Mouse (Mus musculus): ENCODE results near the gene Eif4b. TPM values are rescaled to one million over a fixed set of nuclear protein-coding genes. Genes with fewer than 3 reads are reported as not detected.

The Eif4b gene
- polyA plus RNA-seq, 1 experiment from 2014 or later: 107 TPM

GRCm38 (mm10) chr15:102103947-102104555 lies 30.5 kb downstream of the Eif4b start:
- H3K27ac ChIP-seq (replicated peaks): peak overlapping the region; percentile 99
- peaks cover 93% of the 10 kb centered on the region for H3K4me1 ChIP-seq
- H3K4me2 ChIP-seq (replicated peaks): peak overlapping the region; percentile 75
- H3K9me3 ChIP-seq (replicated peaks): no peaks in the 10 kb centered on the region
- H3K4me3 ChIP-seq (replicated peaks): peak overlapping the region; percentile 63
- WGBS: 26% methylated on average over 12 of the region's 12 CpGs
- peaks cover 33% of the 10 kb centered on the region for H3K36me3 ChIP-seq
- no peaks in the 10 kb centered on the region for H3K27me3 ChIP-seq
- no peak overlapping the region for H3K9ac ChIP-seq
- no peak for ATAC-seq (ENCODE audit: insufficient number of reproducible peaks, low FRiP score, low TSS enrichment, low read depth)

GRCm38 (mm10) chr15:102105360-102105759 lies 31.8 kb downstream of the Eif4b start:
- Histone ChIP-seq H3K27me3 (no peaks in the 10 kb centered on the region), H3K4me3 (replicated peaks) (0 out of 2 replicates have a peak overlapping the region, but pooled peaks have one; percentile 3), H3K9ac (0 out of 2 replicates have a peak overlapping the region, but pooled peaks have one; percentile 15), H3K9me3 (replicated peaks) (no peaks in the 10 kb centered on the region), H3K36me3 (peaks cover 46% of the 10 kb centered on the region), H3K4me2 (replicated peaks) (peak overlapping the region; percentile 25), H3K4me1 (peaks cover 90% of the 10 kb centered on the region), H3K27ac (replicated peaks) (peak overlapping the region; percentile 63)
- no peak for ATAC-seq (ENCODE audit: insufficient number of reproducible peaks, low FRiP score, low TSS enrichment, low read depth)
- WGBS: 38% methylated on average over 5 of the region's 5 CpGs

DNA sequence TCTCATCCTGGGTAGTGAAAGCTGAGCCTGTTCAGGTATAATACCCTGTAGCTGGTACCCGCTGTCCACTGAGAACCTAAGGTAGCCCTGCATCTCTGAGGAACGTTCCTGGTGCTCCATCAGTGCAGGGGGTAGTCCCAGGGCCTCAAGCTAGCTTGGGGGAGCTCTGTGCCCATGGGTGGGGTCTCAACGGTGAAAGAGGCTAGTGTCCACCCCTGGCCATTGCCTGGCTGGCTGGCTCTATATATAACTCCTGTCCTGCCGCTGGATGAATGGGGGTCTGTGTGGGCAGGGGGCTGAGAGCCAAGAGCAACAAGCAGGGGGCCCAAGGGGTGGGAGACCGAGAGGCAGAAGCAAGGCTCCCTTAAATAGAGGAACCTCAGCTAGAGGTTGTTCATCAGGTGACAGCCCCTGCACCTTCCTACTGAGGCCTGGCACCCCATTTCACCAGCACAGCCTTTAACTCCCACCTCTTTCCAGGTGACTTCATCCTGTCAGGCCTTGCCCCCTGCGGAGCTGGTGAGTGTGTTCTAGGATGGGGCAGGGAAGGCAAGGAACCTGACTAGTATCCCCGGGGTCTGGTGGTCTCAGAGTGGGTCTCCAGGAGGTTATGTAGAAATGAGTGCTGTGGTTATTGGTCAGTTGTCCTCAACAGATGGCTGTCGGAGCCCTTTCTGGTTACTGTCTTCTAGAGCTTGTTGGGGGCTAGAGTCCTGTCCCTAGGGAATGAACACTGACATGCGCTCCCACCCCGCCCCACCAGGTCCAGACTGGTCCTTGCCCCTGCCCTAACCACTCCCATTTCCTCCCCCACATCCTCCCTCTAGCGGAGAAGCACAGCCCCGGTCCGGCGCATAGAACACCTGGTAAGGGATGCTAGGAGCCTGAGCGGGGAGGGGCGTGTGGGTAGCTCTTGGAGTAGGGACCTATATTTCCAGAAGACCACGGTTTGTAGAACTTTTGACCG lies 32.5 kb downstream of the Eif4b start:
- 34% methylated on average over 18 of the region's 18 CpGs for WGBS
- Histone ChIP-seq H3K4me1 (peaks cover 85% of the 10 kb centered on the region), H3K4me3 (replicated peaks) (peak overlapping the region; percentile 27), H3K4me2 (replicated peaks) (peak overlapping the region; percentile 25), H3K9ac (0 out of 2 replicates have a peak overlapping the region, but pooled peaks have one; percentile 15), H3K27ac (replicated peaks) (peak overlapping the region; percentile 63), H3K27me3 (no peaks in the 10 kb centered on the region), H3K9me3 (replicated peaks) (no peaks in the 10 kb centered on the region), H3K36me3 (peaks cover 53% of the 10 kb centered on the region)
- 0 out of 2 replicates have a peak, but pooled peaks have one; percentile 1 for ATAC-seq (ENCODE audit: insufficient number of reproducible peaks, low FRiP score, low TSS enrichment, low read depth)

GRCm38 (mm10) chr15:102106754-102107456 lies 33.3 kb downstream of the Eif4b start:
- H3K27me3 ChIP-seq: no peaks in the 10 kb centered on the region
- no peak for ATAC-seq (ENCODE audit: insufficient number of reproducible peaks, low FRiP score, low TSS enrichment, low read depth)
- peaks cover 62% of the 10 kb centered on the region for H3K36me3 ChIP-seq
- peaks cover 76% of the 10 kb centered on the region for H3K4me1 ChIP-seq
- H3K4me3 ChIP-seq (replicated peaks): peak overlapping the region; percentile 27
- H3K9me3 ChIP-seq (replicated peaks): no peaks in the 10 kb centered on the region
- H3K9ac ChIP-seq: no peak overlapping the region
- peak overlapping the region; percentile 8; the same call in 1 of the 2 replicates for H3K27ac ChIP-seq (replicated peaks)
- H3K4me2 ChIP-seq (replicated peaks): peak overlapping the region; percentile 41
- WGBS: 33% methylated on average over 38 of the region's 38 CpGs

- ATAC-seq (ENCODE audit: insufficient number of reproducible peaks, low FRiP score, low TSS enrichment, low read depth): no peak
- Histone ChIP-seq H3K36me3 (peaks cover 72% of the 10 kb centered on the region), H3K9ac (no peak overlapping the region), H3K27ac (replicated peaks) (peak overlapping the region; percentile 31; the same call in 1 of the 2 replicates), H3K4me3 (replicated peaks) (no peak overlapping the region), H3K27me3 (no peaks in the 10 kb centered on the region), H3K4me1 (peaks cover 66% of the 10 kb centered on the region), H3K4me2 (replicated peaks) (peak overlapping the region; percentile 41; the same call in 1 of the 2 replicates), H3K9me3 (replicated peaks) (no peaks in the 10 kb centered on the region)
- 43% methylated on average over 13 of the region's 13 CpGs for WGBS
Measured at GRCm38 (mm10) chr15:102107689-102108573, 34.4 kb downstream of the Eif4b start.

GRCm38 (mm10) chr15:102108651-102109525 lies 35.3 kb downstream of the Eif4b start:
- Histone ChIP-seq H3K4me1 (peaks cover 60% of the 10 kb centered on the region), H3K9ac (0 out of 2 replicates have a peak overlapping the region, but pooled peaks have one; percentile 6), H3K36me3 (peaks cover 81% of the 10 kb centered on the region), H3K4me2 (replicated peaks) (no peak overlapping the region), H3K9me3 (replicated peaks) (no peaks in the 10 kb centered on the region), H3K27ac (replicated peaks) (peak overlapping the region; percentile 31; the same call in 1 of the 2 replicates), H3K4me3 (replicated peaks) (no peak overlapping the region), H3K27me3 (no peaks in the 10 kb centered on the region)
- 0 out of 2 replicates have a peak, but pooled peaks have one; percentile 4 for ATAC-seq (ENCODE audit: insufficient number of reproducible peaks, low FRiP score, low TSS enrichment, low read depth)
- 45% methylated on average over 18 of the region's 18 CpGs for WGBS

DNA sequence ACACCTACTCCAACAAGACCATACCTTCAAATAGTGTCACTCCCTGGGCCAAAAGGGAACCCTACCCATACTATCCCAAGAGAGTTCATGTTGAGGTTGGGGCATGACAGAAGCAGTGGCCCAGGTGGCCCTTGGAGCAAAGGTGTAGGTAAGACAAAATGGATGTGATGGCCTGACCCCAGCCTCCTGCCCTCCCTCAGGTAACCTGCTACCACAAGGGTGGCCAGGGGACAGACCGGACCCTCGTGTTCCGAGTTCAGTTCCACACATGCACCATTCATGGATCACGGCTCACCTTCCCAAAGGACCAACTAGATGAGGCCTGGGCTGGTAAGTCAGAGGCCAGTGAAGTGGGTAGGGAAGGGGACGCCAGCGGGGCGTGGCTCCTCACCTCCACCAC lies 36.7 kb downstream of the Eif4b start:
- H3K36me3 ChIP-seq: peaks cover 94% of the 10 kb centered on the region
- WGBS: 95% methylated on average over 7 of the region's 7 CpGs
- ATAC-seq (ENCODE audit: insufficient number of reproducible peaks, low FRiP score, low TSS enrichment, low read depth): no peak

DNA sequence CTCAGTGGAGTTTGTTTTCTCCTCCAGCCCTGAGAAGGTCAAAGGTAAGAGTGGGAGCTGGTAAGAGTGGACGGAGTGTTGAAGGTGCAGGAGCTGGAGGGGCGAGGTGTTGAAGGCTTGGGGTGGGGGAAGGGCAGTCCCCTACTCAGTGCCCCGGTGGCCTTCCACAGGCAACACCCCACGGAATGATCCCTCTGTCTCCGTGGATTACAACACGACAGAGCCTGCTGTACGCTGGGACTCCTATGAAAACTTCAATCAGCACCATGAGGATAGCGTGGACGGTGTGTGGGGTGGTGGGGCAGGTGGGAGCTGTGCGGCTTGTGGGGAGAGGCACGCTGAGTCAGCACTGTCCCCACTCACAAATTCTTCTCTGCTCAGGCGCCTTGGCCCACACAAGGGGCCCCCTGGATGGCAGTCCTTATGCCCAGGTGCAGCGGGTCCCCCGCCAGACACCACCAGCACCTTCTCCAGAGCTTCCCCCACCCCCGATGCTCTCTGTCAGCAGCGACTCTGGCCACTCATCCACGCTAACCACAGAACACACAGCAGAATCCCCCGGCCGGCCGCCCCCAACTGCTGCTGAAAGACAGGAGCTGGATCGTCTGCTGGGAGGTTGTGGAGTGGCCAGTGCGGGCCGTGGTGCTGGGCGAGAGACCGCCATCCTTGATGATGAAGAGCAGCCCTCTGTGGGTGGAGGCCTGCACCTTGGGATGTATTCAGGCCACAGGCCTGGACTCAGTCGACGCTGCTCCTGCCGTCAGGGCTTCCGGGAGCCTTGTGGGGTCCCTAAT lies 37.3 kb downstream of the Eif4b start:
- no peak overlapping the region for H3K9ac ChIP-seq
- peaks cover 96% of the 10 kb centered on the region for H3K36me3 ChIP-seq
- H3K27ac ChIP-seq (replicated peaks): no peak overlapping the region
- no peak overlapping the region for H3K4me2 ChIP-seq (replicated peaks)
- no peaks in the 10 kb centered on the region for H3K9me3 ChIP-seq (replicated peaks)
- no peak for ATAC-seq (ENCODE audit: insufficient number of reproducible peaks, low FRiP score, low TSS enrichment, low read depth)
- WGBS: 81% methylated on average over 29 of the region's 29 CpGs
- peaks cover 43% of the 10 kb centered on the region for H3K4me1 ChIP-seq
- H3K4me3 ChIP-seq (replicated peaks): no peak overlapping the region
- H3K27me3 ChIP-seq: no peaks in the 10 kb centered on the region

More for the DNA sequence above, 36.7 kb downstream of the Eif4b start:
- no peak overlapping the region for H3K27ac ChIP-seq (replicated peaks)
- H3K27me3 ChIP-seq: no peaks in the 10 kb centered on the region
- H3K4me1 ChIP-seq: peaks cover 46% of the 10 kb centered on the region
- H3K4me3 ChIP-seq (replicated peaks): no peak overlapping the region
- no peaks in the 10 kb centered on the region for H3K9me3 ChIP-seq (replicated peaks)
- no peak overlapping the region for H3K4me2 ChIP-seq (replicated peaks)
- no peak overlapping the region for H3K9ac ChIP-seq

DNA sequence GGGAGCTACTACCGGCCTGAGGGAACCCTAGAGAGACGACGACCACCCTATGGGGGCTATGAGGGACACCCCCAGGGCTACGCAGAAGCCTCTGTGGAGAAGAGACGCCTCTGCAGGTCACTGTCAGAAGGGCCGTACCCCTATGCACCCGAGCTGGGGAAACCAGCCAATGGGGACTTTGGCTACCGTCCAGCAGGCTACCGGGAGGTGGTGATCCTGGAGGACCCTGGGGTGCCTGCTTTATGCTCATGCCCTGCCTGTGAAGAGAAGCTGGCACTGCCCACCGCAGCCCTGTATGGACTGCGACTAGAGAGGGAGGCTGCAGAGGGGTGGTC lies 37.9 kb downstream of the Eif4b start:
- H3K4me2 ChIP-seq (replicated peaks): no peak overlapping the region
- H3K9me3 ChIP-seq (replicated peaks): no peaks in the 10 kb centered on the region
- ATAC-seq (ENCODE audit: insufficient number of reproducible peaks, low FRiP score, low TSS enrichment, low read depth): no peak
- H3K9ac ChIP-seq: no peak overlapping the region
- H3K4me3 ChIP-seq (replicated peaks): no peak overlapping the region
- peaks cover 97% of the 10 kb centered on the region for H3K36me3 ChIP-seq
- no peaks in the 10 kb centered on the region for H3K27me3 ChIP-seq
- no peak overlapping the region for H3K27ac ChIP-seq (replicated peaks)
- peaks cover 42% of the 10 kb centered on the region for H3K4me1 ChIP-seq
- 79% methylated on average over 11 of the region's 11 CpGs for WGBS
